Mouse (Mus musculus): ENCODE data around the gene Itpr3. TPM values are rescaled to one million over a fixed set of nuclear protein-coding genes. Genes with fewer than 3 reads are reported as not detected.

The Itpr3 gene
- total RNA-seq, 1 experiment = 44.1 TPM

- Histone ChIP-seq H3K4me1 (ENCODE audit: control insufficient read depth in 2 of 2, insufficient read depth in 2 of 2, low read length in 2 of 2, poor library complexity in 1 of 2) (peaks cover 2 to 19% of the 10 kb centered on the region in 2 experiments; a peak in 2 of 4 replicates), H3K27ac (ENCODE audit: insufficient read depth, low read depth, low read length, poor library complexity, severe bottlenecking) (no peak overlapping the region), H3K9ac (ENCODE audit: insufficient read depth, low read depth, low read length, poor library complexity, severe bottlenecking) (no peak overlapping the region), H3K9me3 (ENCODE audit: control insufficient read depth, insufficient read depth, low read depth, low read length) (no peaks in the 10 kb centered on the region), H3K36me3 (ENCODE audit: control insufficient read depth, insufficient read depth, low read length, poor library complexity, severe bottlenecking) (peaks cover 4% of the 10 kb centered on the region; the same call in 1 of the 2 replicates), H3K4me3 (ENCODE audit: insufficient read depth in 1 of 2, low read depth in 1 of 2, low read length in 2 of 2, poor library complexity in 1 of 2, severe bottlenecking in 1 of 2) (no peak overlapping the region)
- in situ Hi-C loops (cut with MboI; ENCODE audit: low sequenced_read_pairs in 2 of 2, unreplicated experiment in 2 of 2) = no loop called here
- DNase-seq (ENCODE audit: low read depth, low spot score) = no peak
- no peak for TF ChIP-seq HCFC1 (IDR thresholded peaks at IDR 0.05; ENCODE audit: borderline replicate concordance, insufficient read depth, low read length)
These were observed 26.2 kb upstream of the Itpr3 start for GRCm38 (mm10) chr17:27030896-27031295.

GRCm38 (mm10) chr17:27032328-27032727 lies 24.8 kb upstream of the Itpr3 start:
- in situ Hi-C loops (cut with MboI; ENCODE audit: low sequenced_read_pairs in 2 of 2, unreplicated experiment in 2 of 2) = no loop called here
- DNase-seq (ENCODE audit: low read depth, low spot score) = no peak
- Histone ChIP-seq H3K4me3 (ENCODE audit: insufficient read depth in 1 of 2, low read depth in 1 of 2, low read length in 2 of 2, poor library complexity in 1 of 2, severe bottlenecking in 1 of 2) (peak overlapping the region in 1 of 2 experiments; percentile 56; a peak in 3 of 4 replicates), H3K27ac (ENCODE audit: insufficient read depth, low read depth, low read length, poor library complexity, severe bottlenecking) (peak overlapping the region; percentile 58; the same call in 1 of the 2 replicates), H3K4me1 (ENCODE audit: control insufficient read depth in 2 of 2, insufficient read depth in 2 of 2, low read length in 2 of 2, poor library complexity in 1 of 2) (peaks cover 2 to 25% of the 10 kb centered on the region in 2 experiments; a peak in 2 of 4 replicates), H3K9me3 (ENCODE audit: control insufficient read depth, insufficient read depth, low read depth, low read length) (no peaks in the 10 kb centered on the region), H3K9ac (ENCODE audit: insufficient read depth, low read depth, low read length, poor library complexity, severe bottlenecking) (peak overlapping the region; percentile 70; the same call in 1 of the 2 replicates), H3K36me3 (ENCODE audit: control insufficient read depth, insufficient read depth, low read length, poor library complexity, severe bottlenecking) (no peaks in the 10 kb centered on the region; the same call in 1 of the 2 replicates)
- no peak for TF ChIP-seq ZNF384 (IDR thresholded peaks at IDR 0.05; ENCODE audit: low read depth, low read length)
- no peak for TF ChIP-seq MAFK (IDR thresholded peaks at IDR 0.05; ENCODE audit: insufficient read depth, low read depth, low read length)
- no peak for TF ChIP-seq ZC3H11A (IDR thresholded peaks at IDR 0.05; ENCODE audit: borderline replicate concordance, low read depth, low read length)
- TF ChIP-seq CHD2 (IDR thresholded peaks at IDR 0.05; ENCODE audit: low read depth, low read length) = no peak
- TF ChIP-seq HCFC1 (IDR thresholded peaks at IDR 0.05; ENCODE audit: borderline replicate concordance, insufficient read depth, low read length) = no peak

- DNase-seq (ENCODE audit: low read depth, low spot score) = peak; percentile 96
- Histone ChIP-seq H3K36me3 (ENCODE audit: control insufficient read depth, insufficient read depth, low read length, poor library complexity, severe bottlenecking) (no peaks in the 10 kb centered on the region; the same call in 1 of the 2 replicates), H3K4me1 (ENCODE audit: control insufficient read depth in 2 of 2, insufficient read depth in 2 of 2, low read length in 2 of 2, poor library complexity in 1 of 2) (peaks cover 2 to 25% of the 10 kb centered on the region in 2 experiments; a peak in 2 of 4 replicates), H3K4me3 (ENCODE audit: insufficient read depth in 1 of 2, low read depth in 1 of 2, low read length in 2 of 2, poor library complexity in 1 of 2, severe bottlenecking in 1 of 2) (peak overlapping the region; percentile 32 to 56; a peak in 3 of 4 replicates), H3K9me3 (ENCODE audit: control insufficient read depth, insufficient read depth, low read depth, low read length) (no peaks in the 10 kb centered on the region), H3K9ac (ENCODE audit: insufficient read depth, low read depth, low read length, poor library complexity, severe bottlenecking) (peak overlapping the region; percentile 70; the same call in 1 of the 2 replicates), H3K27ac (ENCODE audit: insufficient read depth, low read depth, low read length, poor library complexity, severe bottlenecking) (peak overlapping the region; percentile 58; the same call in 1 of the 2 replicates)
- TF ChIP-seq ZNF384 (IDR thresholded peaks at IDR 0.05; ENCODE audit: low read depth, low read length) = no peak
- TF ChIP-seq ZC3H11A (IDR thresholded peaks at IDR 0.05; ENCODE audit: borderline replicate concordance, low read depth, low read length) = peak; percentile 61; the same call in 1 of the 2 replicates
- in situ Hi-C loops (cut with MboI; ENCODE audit: low sequenced_read_pairs in 2 of 2, unreplicated experiment in 2 of 2) = no loop called here
These were observed 24.2 kb upstream of the Itpr3 start for GRCm38 (mm10) chr17:27032869-27033268.

GRCm38 (mm10) chr17:27036465-27036864 lies 20.6 kb upstream of the Itpr3 start:
- no peaks in the 10 kb centered on the region; the same call in 1 of the 2 replicates for H3K36me3 ChIP-seq (ENCODE audit: control insufficient read depth, insufficient read depth, low read length, poor library complexity, severe bottlenecking)
- H3K9ac ChIP-seq (ENCODE audit: insufficient read depth, low read depth, low read length, poor library complexity, severe bottlenecking) = peak overlapping the region; percentile 13; the same call in 1 of the 2 replicates
- no peak overlapping the region for H3K27ac ChIP-seq (ENCODE audit: insufficient read depth, low read depth, low read length, poor library complexity, severe bottlenecking)
- no peak for TF ChIP-seq ZNF384 (IDR thresholded peaks at IDR 0.05; ENCODE audit: low read depth, low read length)
- no peak for TF ChIP-seq CHD2 (IDR thresholded peaks at IDR 0.05; ENCODE audit: low read depth, low read length)
- no peak for TF ChIP-seq MAFK (IDR thresholded peaks at IDR 0.05; ENCODE audit: insufficient read depth, low read depth, low read length)
- no peak for TF ChIP-seq ZC3H11A (IDR thresholded peaks at IDR 0.05; ENCODE audit: borderline replicate concordance, low read depth, low read length)
- TF ChIP-seq HCFC1 (IDR thresholded peaks at IDR 0.05; ENCODE audit: borderline replicate concordance, insufficient read depth, low read length) = no peak
- peaks cover 5 to 29% of the 10 kb centered on the region in 2 experiments; a peak in 3 of 4 replicates for H3K4me1 ChIP-seq (ENCODE audit: control insufficient read depth in 2 of 2, insufficient read depth in 2 of 2, low read length in 2 of 2, poor library complexity in 1 of 2)
- DNase-seq (ENCODE audit: low read depth, low spot score) = no peak
- H3K4me3 ChIP-seq (ENCODE audit: insufficient read depth in 1 of 2, low read depth in 1 of 2, low read length in 2 of 2, poor library complexity in 1 of 2, severe bottlenecking in 1 of 2) = no peak overlapping the region
- in situ Hi-C loops (cut with MboI; ENCODE audit: low sequenced_read_pairs in 2 of 2, unreplicated experiment in 2 of 2) = no loop called here
- H3K9me3 ChIP-seq (ENCODE audit: control insufficient read depth, insufficient read depth, low read depth, low read length) = no peaks in the 10 kb centered on the region

All from ES-E14 (cell line).